Mouse (Mus musculus) kidney, adult 2 months (tissue): Measurements from ENCODE around the gene Eme2. TPM values are rescaled to one million over a fixed set of nuclear protein-coding genes. Genes with fewer than 3 reads are reported as not detected.
"Not testable (repeated sequence)": the region's sequence is repeated elsewhere in the genome, so short reads cannot be mapped to it uniquely, and the experiment has no call there.

Experiments used
- DNase-seq: peaks from one replicate; pipeline ENCODE4 v3.0.0; 2021
- H3K27ac ChIP-seq: fragments of 200-500 bp; 2 replicates; pipeline ENCODE4 v1.5.1; 2012; ENCODE audit warnings: low read depth, low read length, control low read depth, inconsistent platforms; ENCODE audit not compliant: insufficient read depth
- H3K27me3 ChIP-seq: fragments of 200-500 bp; replicated peaks from 2 replicates; pipeline ENCODE4 v1.6.1; 2012; ENCODE audit warnings: mild to moderate bottlenecking, moderate library complexity, low read length, inconsistent platforms; ENCODE audit not compliant: control insufficient read depth, insufficient read depth
- H3K36me3 ChIP-seq: fragments of 200-500 bp; 2 replicates; pipeline ENCODE4 v1.6.1; 2012; ENCODE audit warnings: mild to moderate bottlenecking, moderate library complexity, low read length, inconsistent platforms; ENCODE audit not compliant: control insufficient read depth, insufficient read depth
- H3K4me1 ChIP-seq: fragments of 200-500 bp; 2 replicates; pipeline ENCODE4 v1.6.1; 2011; ENCODE audit warnings: low read length; ENCODE audit not compliant: control insufficient read depth, insufficient read depth
- H3K4me3 ChIP-seq: fragments of 200-500 bp; 2 replicates; pipeline ENCODE4 v1.5.1; 2011; ENCODE audit warnings: mild to moderate bottlenecking, low read depth, low read length, control low read depth; ENCODE audit not compliant: insufficient read depth
- CTCF ChIP-seq: fragments of 200-500 bp; conservative IDR thresholded peaks from 2 replicates; pipeline ENCODE4 v1.5.1; 2011; ENCODE audit warnings: low read depth, mild to moderate bottlenecking, control low read depth, low read length, moderate library complexity, mixed read lengths; ENCODE audit not compliant: insufficient read depth, insufficient read length
- POLR2A ChIP-seq: fragments of 200-500 bp; IDR thresholded peaks from one replicate; pipeline ENCODE4 v1.6.1; 2011; ENCODE audit warnings: low read depth, low read length, control low read depth
- WGBS: fragments of 180-500 bp; shearing (Covaris S2); methylation state at CpG from one replicate; pipeline ENCODE4 v1.1.7; 2018; 5-methylcytosine and 5-hydroxymethylcytosine counted together
- polyA plus RNA-seq: library from polyadenylated mRNA; depleted of rRNA; stranded (reverse); fragments of >200 nt; gene quantifications from 2 replicates; pipeline ENCODE4 v1.2.3, GENCODE M21; 2012; rRNA removed

Gene Eme2
- 32.2 and 40.7 TPM in 2 replicates for polyA plus RNA-seq

DNA sequence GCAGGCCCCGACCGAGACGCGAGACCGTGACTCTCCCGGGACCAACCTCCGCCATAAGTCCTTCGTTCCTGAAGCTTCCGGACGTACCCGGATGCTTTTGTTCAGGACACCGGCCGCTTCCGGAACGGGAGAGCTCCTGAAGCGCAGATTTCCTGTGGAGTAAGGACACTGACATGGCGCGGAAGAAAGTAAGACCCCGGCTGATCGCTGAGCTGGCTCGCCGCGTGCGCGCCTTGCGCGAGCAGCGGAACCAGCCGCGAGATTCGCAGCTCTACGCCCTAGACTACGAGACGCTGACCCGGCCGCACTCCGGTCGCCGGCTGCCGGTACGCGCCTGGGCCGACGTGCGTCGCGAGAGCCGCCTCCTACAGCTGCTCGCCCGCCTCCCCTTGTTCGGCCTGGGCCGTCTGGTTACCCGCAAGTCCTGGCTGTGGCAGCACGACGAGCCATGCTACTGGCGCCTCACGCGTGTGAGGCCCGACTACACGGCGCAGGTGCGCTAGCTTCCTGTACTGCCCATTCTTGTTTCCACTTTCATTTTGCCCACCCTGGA lies at the start of gene Eme2, which contains the start of gene Mrps34:
Gene Eme2, minus strand, starts transcription at position 93 of the 553 bp plus-strand sequence.
Gene Mrps34, plus strand, starts transcription at position 122 of the 553 bp plus-strand sequence.
- Histone ChIP-seq H3K27ac (peak within 1 kb of the TSS; percentile 79), H3K36me3 (no peaks in the 10 kb centered on the region; the same call in none of the 2 replicates), H3K4me3 (peak within 1 kb of the TSS; percentile 87), H3K4me1 (peaks cover 9% of the 10 kb centered on the region; the same call in 1 of the 2 replicates), H3K27me3 (no peaks in the 10 kb centered on the region)
- TF ChIP-seq POLR2A (peak; percentile 66), CTCF (no peak)
- DNase-seq = peak; percentile 92
- under 1% methylated on average over 62 of the region's 62 CpGs for WGBS

DNA sequence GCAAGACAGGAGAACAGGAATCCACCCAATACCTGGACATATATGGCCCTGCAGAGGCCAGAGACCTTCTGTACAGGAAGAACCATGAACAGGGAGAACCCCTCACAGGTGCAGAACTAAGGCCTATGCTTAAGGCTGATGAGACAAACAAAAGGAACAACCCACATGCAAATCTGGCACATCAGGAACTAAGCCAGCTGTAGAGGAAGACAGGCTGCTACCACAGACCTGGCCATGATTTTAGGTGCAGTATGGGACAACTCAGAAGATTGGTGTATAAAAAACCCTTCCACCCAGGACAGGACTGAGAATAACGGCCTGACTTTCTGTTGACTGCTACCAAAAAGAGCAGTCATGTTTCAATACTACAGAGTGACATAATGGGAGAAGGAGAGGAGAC lies 48.7 kb upstream of the Eme2 start:
- not testable (repeated sequence) for H3K4me1 ChIP-seq, H3K27ac ChIP-seq, H3K36me3 ChIP-seq, H3K4me3 ChIP-seq, DNase-seq, H3K27me3 ChIP-seq
- 90% methylated on average over 1 of the region's 1 CpGs for WGBS

GRCm38 (mm10) chr17:24943036-24943435 lies 48.1 kb upstream of the Eme2 start:
- no peaks in the 10 kb centered on the region for H3K27me3 ChIP-seq
- no peaks in the 10 kb centered on the region for H3K4me1 ChIP-seq
- no peak overlapping the region for H3K4me3 ChIP-seq
- H3K27ac ChIP-seq = no peak overlapping the region
- no peak for DNase-seq
- H3K36me3 ChIP-seq = no peaks in the 10 kb centered on the region
- WGBS = 88% methylated on average over 7 of the region's 7 CpGs
- no peak for TF ChIP-seq POLR2A
- no peak for TF ChIP-seq CTCF

GRCm38 (mm10) chr17:24942453-24942852 lies 47.6 kb upstream of the Eme2 start:
- not testable (repeated sequence) for H3K4me3 ChIP-seq, H3K27me3 ChIP-seq, H3K4me1 ChIP-seq, H3K27ac ChIP-seq, H3K36me3 ChIP-seq
- TF ChIP-seq CTCF = peak; percentile 57
- WGBS = 1% methylated on average over 2 of the region's 2 CpGs
- DNase-seq = peak; percentile 70

DNA sequence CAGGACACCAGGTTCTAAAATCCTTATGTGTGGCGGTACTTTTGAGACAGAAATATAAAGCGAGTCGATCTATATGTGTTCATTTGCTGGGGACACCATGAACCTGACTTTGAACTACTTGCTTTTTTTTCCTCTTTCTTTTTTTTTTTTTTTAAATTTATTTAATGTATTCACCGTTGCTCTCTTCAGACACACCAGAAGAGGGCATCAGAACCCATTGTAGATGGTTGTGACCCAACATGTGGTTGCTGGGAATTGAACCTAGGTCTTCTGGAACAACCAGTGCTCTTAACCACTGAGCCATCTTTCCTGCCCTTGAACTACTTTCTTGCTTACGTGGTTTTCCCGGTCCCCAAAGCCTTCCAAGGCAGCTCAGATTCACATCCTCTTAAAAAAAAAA lies 42.4 kb upstream of the Eme2 start:
- H3K27me3 ChIP-seq = no peaks in the 10 kb centered on the region
- peak overlapping the region; percentile 64 for H3K27ac ChIP-seq
- no peaks in the 10 kb centered on the region for H3K36me3 ChIP-seq
- 39% methylated on average over 6 of the region's 6 CpGs for WGBS
- TF ChIP-seq POLR2A (no peak), CTCF (no peak)
- DNase-seq = no peak
- H3K4me1 ChIP-seq = peaks cover 17% of the 10 kb centered on the region
- peak overlapping the region; percentile 87 for H3K4me3 ChIP-seq

DNA sequence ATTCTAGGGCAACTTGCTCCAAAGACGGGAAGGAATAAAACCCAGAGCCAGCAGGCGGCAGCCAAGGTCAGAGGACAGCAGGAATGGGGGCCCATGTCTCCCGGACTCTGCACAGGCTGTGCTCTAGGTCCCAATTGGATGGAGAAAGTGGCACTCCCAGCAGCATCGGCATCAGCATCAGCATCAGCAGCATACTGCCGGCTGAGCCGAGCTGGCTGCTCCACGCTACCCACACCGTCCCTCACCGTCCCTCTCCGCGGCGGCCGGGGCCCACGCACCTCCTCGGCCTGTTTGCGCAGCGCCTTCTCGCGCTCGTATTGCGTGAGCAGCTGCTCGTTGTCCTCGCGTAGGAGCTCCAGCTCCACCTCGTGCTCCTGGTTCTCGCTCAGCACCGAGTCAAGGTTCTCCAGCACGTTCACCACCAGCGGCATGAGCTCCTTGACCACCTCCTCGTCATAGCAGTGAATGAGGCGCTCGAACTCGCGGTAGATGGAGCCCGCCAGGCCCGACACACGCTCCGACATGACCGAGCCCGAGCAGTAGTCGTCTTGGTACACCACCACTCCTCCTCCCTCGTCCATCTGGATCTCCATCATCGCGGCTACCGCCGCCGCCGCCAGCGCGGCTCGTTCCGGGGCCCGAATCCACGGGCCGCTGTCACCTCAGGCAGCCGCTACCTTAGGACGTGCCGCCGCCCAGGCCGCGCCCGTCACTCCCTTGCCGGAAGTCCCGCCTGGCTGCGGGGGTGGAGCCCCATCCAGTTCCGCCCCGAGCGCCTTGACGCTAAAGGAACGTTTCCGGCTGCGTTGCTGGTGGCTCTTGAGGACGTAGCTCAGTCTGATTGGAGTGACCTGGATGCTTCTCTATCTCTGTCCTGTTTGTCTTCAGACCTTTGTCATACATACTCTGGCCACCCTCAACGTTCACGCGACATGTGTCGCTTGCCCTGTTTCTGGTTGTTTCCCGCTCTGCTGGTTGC lies 41.7 kb upstream of the Eme2 start, which contains the start of gene Mapk8ip3:
Gene Mapk8ip3, minus strand, starts transcription at position 719 of the 979 bp plus-strand sequence.
- under 1% methylated on average over 78 of the region's 78 CpGs for WGBS
- H3K4me1 ChIP-seq = peaks cover 17% of the 10 kb centered on the region
- peak within 1 kb of the TSS; percentile 64 for H3K27ac ChIP-seq
- H3K27me3 ChIP-seq = no peaks in the 10 kb centered on the region
- 0 out of 2 replicates have a peak, but pooled peaks have one; percentile 23 for TF ChIP-seq CTCF
- peak; percentile 13 for TF ChIP-seq POLR2A
- peak; percentile 96 for DNase-seq
- H3K36me3 ChIP-seq = no peaks in the 10 kb centered on the region
- H3K4me3 ChIP-seq = peak within 1 kb of the TSS; percentile 87

- Histone ChIP-seq H3K4me1 (peaks cover 17% of the 10 kb centered on the region), H3K4me3 (peak overlapping the region; percentile 30), H3K36me3 (no peaks in the 10 kb centered on the region), H3K27me3 (no peaks in the 10 kb centered on the region), H3K27ac (no peak overlapping the region)
- TF ChIP-seq CTCF (no peak), POLR2A (no peak)
- no peak for DNase-seq
These were observed 40.8 kb upstream of the Eme2 start for GRCm38 (mm10) chr17:24935666-24936065.
